Mouse (Mus musculus): ENCODE measurements around the gene Cabcoco1. TPM values are rescaled to one million over a fixed set of nuclear protein-coding genes. Genes with fewer than 3 reads are reported as not detected.

Gene Cabcoco1
- polyA plus RNA-seq, 1 experiment from 2014 or later = 0.80 TPM

DNA sequence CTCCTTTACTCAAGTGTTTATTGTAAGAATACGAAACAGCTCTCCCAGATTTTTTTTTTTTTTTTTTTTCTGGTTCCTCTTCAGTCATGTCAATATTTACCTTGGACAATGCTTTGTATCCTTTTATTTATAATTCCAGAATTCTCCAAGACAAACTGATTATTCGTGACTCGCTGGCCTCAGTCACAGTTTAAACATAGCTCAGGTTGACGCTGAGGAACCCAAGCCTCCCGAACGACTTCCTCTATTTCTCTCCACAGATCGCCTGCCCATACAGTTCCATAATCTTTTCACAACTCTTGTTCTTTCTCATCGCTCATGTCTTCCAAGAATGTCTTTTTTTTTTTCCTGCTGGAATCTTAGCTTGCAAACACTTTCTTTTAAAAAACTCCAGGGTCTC is 144.9 kb downstream of the Cabcoco1 start:
- Histone ChIP-seq H3K4me3 (ENCODE audit: low read depth, low read length) (no peak overlapping the region), H3K9ac (ENCODE audit: low read depth, low read length) (no peak overlapping the region), H3K27me3 (ENCODE audit: control insufficient read depth, insufficient read depth, low read length) (no peaks in the 10 kb centered on the region), H3K4me2 (replicated peaks; ENCODE audit: low read depth, low read length) (no peak overlapping the region), H3K27ac (ENCODE audit: low read depth, low read length) (no peak overlapping the region), H3K9me3 (ENCODE audit: control insufficient read depth, low read length) (no peaks in the 10 kb centered on the region), H3K36me3 (ENCODE audit: control insufficient read depth, insufficient read depth, low read length) (no peaks in the 10 kb centered on the region), H3K4me1 (replicated peaks; ENCODE audit: control insufficient read depth, insufficient read depth, low read length) (no peaks in the 10 kb centered on the region)
- no peak for DNase-seq (ENCODE audit: low spot score)
- WGBS = 84% methylated on average over 8 of the region's 8 CpGs
- no peak for ATAC-seq (ENCODE audit: low FRiP score)

DNA sequence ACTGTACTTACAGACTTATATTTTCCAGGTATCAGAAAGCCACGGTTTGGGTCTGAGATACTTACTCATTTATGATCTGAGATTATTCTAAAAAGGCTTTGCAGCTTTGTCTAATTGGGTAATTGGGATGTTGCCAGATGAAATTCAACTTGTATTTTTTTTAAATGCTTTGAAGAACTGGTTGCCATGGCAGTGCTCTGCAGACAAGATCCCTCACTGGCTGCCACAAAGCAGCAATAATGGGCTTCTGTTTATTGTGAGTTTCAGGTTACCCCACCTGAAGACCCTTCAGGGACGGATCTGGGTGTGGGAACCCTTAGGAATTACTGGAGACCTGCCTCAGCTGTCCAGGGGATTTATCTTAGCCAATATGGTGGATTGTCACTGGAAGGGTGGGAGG is 145.6 kb downstream of the Cabcoco1 start:
- DNase-seq (ENCODE audit: low spot score) (no peak), ATAC-seq (ENCODE audit: low FRiP score) (no peak)
- no peak overlapping the region for H3K9ac ChIP-seq (ENCODE audit: low read depth, low read length)
- no peaks in the 10 kb centered on the region for H3K27me3 ChIP-seq (ENCODE audit: control insufficient read depth, insufficient read depth, low read length)
- H3K27ac ChIP-seq (ENCODE audit: low read depth, low read length) = no peak overlapping the region
- H3K36me3 ChIP-seq (ENCODE audit: control insufficient read depth, insufficient read depth, low read length) = no peaks in the 10 kb centered on the region
- no peak overlapping the region for H3K4me2 ChIP-seq (replicated peaks; ENCODE audit: low read depth, low read length)
- H3K4me1 ChIP-seq (replicated peaks; ENCODE audit: control insufficient read depth, insufficient read depth, low read length) = no peaks in the 10 kb centered on the region
- 71% methylated on average over 2 of the region's 2 CpGs for WGBS
- H3K4me3 ChIP-seq (ENCODE audit: low read depth, low read length) = no peak overlapping the region
- no peaks in the 10 kb centered on the region for H3K9me3 ChIP-seq (ENCODE audit: control insufficient read depth, low read length)

DNA sequence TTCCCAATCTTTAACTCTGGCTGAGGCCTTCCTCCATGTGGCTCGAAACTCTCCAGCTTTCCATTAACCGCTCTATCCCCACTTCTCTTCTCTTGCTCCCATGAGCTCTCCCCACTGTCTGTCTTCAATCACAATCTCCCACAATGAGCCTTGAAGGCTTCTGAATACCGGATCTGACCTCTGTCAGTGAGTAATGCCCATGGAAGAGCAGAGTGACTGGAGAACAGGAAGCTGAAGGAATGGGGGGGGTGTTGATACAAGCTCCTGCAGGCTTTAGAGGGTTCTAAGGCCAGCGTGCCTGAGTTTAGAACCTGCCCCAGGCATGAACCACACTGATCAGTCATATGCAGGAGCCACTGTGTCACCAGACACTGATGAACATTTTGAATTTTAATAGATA is 150.1 kb downstream of the Cabcoco1 start:
- H3K36me3 ChIP-seq (ENCODE audit: control insufficient read depth, insufficient read depth, low read length) = no peaks in the 10 kb centered on the region
- no peak overlapping the region for H3K27ac ChIP-seq (ENCODE audit: low read depth, low read length)
- H3K4me1 ChIP-seq (replicated peaks; ENCODE audit: control insufficient read depth, insufficient read depth, low read length) = no peaks in the 10 kb centered on the region
- H3K9ac ChIP-seq (ENCODE audit: low read depth, low read length) = no peak overlapping the region
- no peaks in the 10 kb centered on the region for H3K27me3 ChIP-seq (ENCODE audit: control insufficient read depth, insufficient read depth, low read length)
- ATAC-seq (ENCODE audit: low FRiP score) = no peak
- no peaks in the 10 kb centered on the region for H3K9me3 ChIP-seq (ENCODE audit: control insufficient read depth, low read length)
- no peak overlapping the region for H3K4me2 ChIP-seq (replicated peaks; ENCODE audit: low read depth, low read length)
- 53% methylated on average over 4 of the region's 4 CpGs for WGBS
- DNase-seq (ENCODE audit: low spot score) = no peak
- no peak overlapping the region for H3K4me3 ChIP-seq (ENCODE audit: low read depth, low read length)

DNA sequence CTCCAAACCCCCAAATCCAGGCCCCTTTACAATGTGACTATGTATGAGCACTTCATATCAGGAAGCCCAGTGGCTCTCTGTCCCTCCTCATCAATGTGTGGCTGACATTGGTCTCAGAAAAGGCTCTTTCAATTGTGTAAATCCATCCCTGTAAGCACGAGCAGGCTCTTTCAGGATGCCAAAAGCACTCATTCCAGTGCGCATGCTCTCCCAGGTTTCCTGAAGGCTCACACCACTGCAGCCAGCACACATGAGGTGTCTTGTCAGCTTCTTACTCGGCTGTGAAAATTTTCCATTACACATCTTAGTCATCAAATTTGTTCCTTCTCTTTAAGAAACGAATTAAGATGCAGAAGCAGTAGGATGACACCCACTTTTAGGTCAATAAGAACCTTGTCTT is 152.9 kb downstream of the Cabcoco1 start:
- 83% methylated on average over 4 of the region's 4 CpGs for WGBS
- H3K9ac ChIP-seq (ENCODE audit: low read depth, low read length) = no peak overlapping the region
- H3K36me3 ChIP-seq (ENCODE audit: control insufficient read depth, insufficient read depth, low read length) = no peaks in the 10 kb centered on the region
- no peaks in the 10 kb centered on the region for H3K27me3 ChIP-seq (ENCODE audit: control insufficient read depth, insufficient read depth, low read length)
- H3K4me2 ChIP-seq (replicated peaks; ENCODE audit: low read depth, low read length) = no peak overlapping the region
- no peak overlapping the region for H3K4me3 ChIP-seq (ENCODE audit: low read depth, low read length)
- no peaks in the 10 kb centered on the region for H3K9me3 ChIP-seq (ENCODE audit: control insufficient read depth, low read length)
- no peak for DNase-seq (ENCODE audit: low spot score)
- ATAC-seq (ENCODE audit: low FRiP score) = no peak
- no peaks in the 10 kb centered on the region for H3K4me1 ChIP-seq (replicated peaks; ENCODE audit: control insufficient read depth, insufficient read depth, low read length)
- H3K27ac ChIP-seq (ENCODE audit: low read depth, low read length) = no peak overlapping the region

DNA sequence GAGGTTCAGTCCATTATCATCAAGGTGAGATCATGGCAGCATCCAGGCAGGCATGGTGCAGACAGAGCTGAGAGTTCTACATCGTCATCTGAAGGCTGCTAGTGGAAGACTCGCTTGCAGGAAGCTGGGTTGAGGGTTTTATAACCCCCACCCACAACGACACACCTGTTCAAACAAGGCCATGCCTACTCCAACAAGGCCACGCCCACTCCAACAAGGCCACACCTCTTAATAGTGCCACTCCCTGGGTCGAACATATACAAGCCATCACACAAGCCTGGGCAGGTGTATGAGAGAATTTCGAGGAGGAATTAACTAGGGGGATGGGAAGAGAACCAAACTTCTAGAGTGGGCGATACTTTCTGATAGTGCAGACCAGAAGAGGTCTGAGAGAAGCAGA is 153.6 kb downstream of the Cabcoco1 start:
- H3K4me2 ChIP-seq (replicated peaks; ENCODE audit: low read depth, low read length) = no peak overlapping the region
- no peak overlapping the region for H3K27ac ChIP-seq (ENCODE audit: low read depth, low read length)
- no peaks in the 10 kb centered on the region for H3K4me1 ChIP-seq (replicated peaks; ENCODE audit: control insufficient read depth, insufficient read depth, low read length)
- no peaks in the 10 kb centered on the region for H3K27me3 ChIP-seq (ENCODE audit: control insufficient read depth, insufficient read depth, low read length)
- H3K4me3 ChIP-seq (ENCODE audit: low read depth, low read length) = no peak overlapping the region
- 81% methylated on average over 7 of the region's 7 CpGs for WGBS
- no peaks in the 10 kb centered on the region for H3K9me3 ChIP-seq (ENCODE audit: control insufficient read depth, low read length)
- DNase-seq (ENCODE audit: low spot score) (no peak), ATAC-seq (ENCODE audit: low FRiP score) (no peak)
- no peak overlapping the region for H3K9ac ChIP-seq (ENCODE audit: low read depth, low read length)
- H3K36me3 ChIP-seq (ENCODE audit: control insufficient read depth, insufficient read depth, low read length) = no peaks in the 10 kb centered on the region

Other genes with a start within 250 kb of the Cabcoco1 start
- gene Tmem26, start 181.8 kb upstream of the Cabcoco1 start, polyA plus RNA-seq (2014; fragmentation: Nextera tagmentation; extraction: Ambion mirVana) = 6.8 and 8.2 TPM in 2 replicates

Measured in hindbrain, embryonic 11.5 days (tissue).